Mouse (Mus musculus): ENCODE measurements at regions not wholly inside any gene's neighbourhood (a gene's known extent, or its start where the extent isn't known, plus 50 kb on each side); places are given as distances from the start of the nearest gene placed in this dataset.
A peak's percentile ranks its signal among the peaks of the same experiment; 100 is the strongest.
"Not testable (repeated sequence)": the region's sequence is repeated elsewhere in the genome, so short reads cannot be mapped to it uniquely, and the experiment has no call there.

GRCm38 (mm10) chr8:20436956-20437355 is 73.9 kb upstream of the Gm15319 start:
- not testable (repeated sequence) for H3K4me1 ChIP-seq (ENCODE audit: control insufficient read depth, insufficient read depth, low read length); H3K4me2 ChIP-seq (ENCODE audit: low read length); ATAC-seq; H3K36me3 ChIP-seq (ENCODE audit: control insufficient read depth, insufficient read depth, low read length); H3K27ac ChIP-seq (ENCODE audit: low read depth, low read length); DNase-seq (ENCODE audit: low spot score); H3K27me3 ChIP-seq (replicated peaks; ENCODE audit: control insufficient read depth, insufficient read depth, low read length); H3K9me3 ChIP-seq (replicated peaks; ENCODE audit: control insufficient read depth, low read length); H3K4me3 ChIP-seq (ENCODE audit: low read depth, low read length); H3K9ac ChIP-seq (ENCODE audit: low read length)
- 61% methylated on average over 4 of the region's 4 CpGs for WGBS

- not testable (repeated sequence) for H3K27ac ChIP-seq (ENCODE audit: low read depth, low read length); H3K4me2 ChIP-seq (ENCODE audit: low read length); H3K9ac ChIP-seq (ENCODE audit: low read length); H3K9me3 ChIP-seq (replicated peaks; ENCODE audit: control insufficient read depth, low read length); H3K4me1 ChIP-seq (ENCODE audit: control insufficient read depth, insufficient read depth, low read length); H3K4me3 ChIP-seq (ENCODE audit: low read depth, low read length); H3K36me3 ChIP-seq (ENCODE audit: control insufficient read depth, insufficient read depth, low read length); DNase-seq (ENCODE audit: low spot score); H3K27me3 ChIP-seq (replicated peaks; ENCODE audit: control insufficient read depth, insufficient read depth, low read length); ATAC-seq
Measured at GRCm38 (mm10) chr8:20433236-20433635, 70.2 kb upstream of the Gm15319 start.

- not testable (repeated sequence) for DNase-seq (ENCODE audit: low spot score); H3K4me2 ChIP-seq (ENCODE audit: low read length); H3K4me3 ChIP-seq (ENCODE audit: low read depth, low read length); H3K9ac ChIP-seq (ENCODE audit: low read length); H3K4me1 ChIP-seq (ENCODE audit: control insufficient read depth, insufficient read depth, low read length); H3K27me3 ChIP-seq (replicated peaks; ENCODE audit: control insufficient read depth, insufficient read depth, low read length); H3K9me3 ChIP-seq (replicated peaks; ENCODE audit: control insufficient read depth, low read length); ATAC-seq; H3K36me3 ChIP-seq (ENCODE audit: control insufficient read depth, insufficient read depth, low read length); H3K27ac ChIP-seq (ENCODE audit: low read depth, low read length)
- WGBS: 63% methylated on average over 3 of the region's 4 CpGs
Measured at GRCm38 (mm10) chr8:20429469-20429868, 66.5 kb upstream of the Gm15319 start.

GRCm38 (mm10) chr8:20424903-20425222 is 61.9 kb upstream of the Gm15319 start:
- H3K27me3 ChIP-seq (replicated peaks; ENCODE audit: control insufficient read depth, insufficient read depth, low read length); H3K36me3 ChIP-seq (ENCODE audit: control insufficient read depth, insufficient read depth, low read length); H3K4me1 ChIP-seq (ENCODE audit: control insufficient read depth, insufficient read depth, low read length); ATAC-seq; H3K4me2 ChIP-seq (ENCODE audit: low read length); H3K9ac ChIP-seq (ENCODE audit: low read length); H3K27ac ChIP-seq (ENCODE audit: low read depth, low read length); H3K9me3 ChIP-seq (replicated peaks; ENCODE audit: control insufficient read depth, low read length): not testable (repeated sequence)
- 32% methylated on average over 3 of the region's 3 CpGs for WGBS
- peak; percentile 13 for DNase-seq (ENCODE audit: low spot score)
- peak overlapping the region; percentile 41 for H3K4me3 ChIP-seq (ENCODE audit: low read depth, low read length)

GRCm38 (mm10) chr8:20424104-20424902 is 61.3 kb upstream of the Gm15319 start:
- peak overlapping the region; percentile 65 for H3K9ac ChIP-seq (ENCODE audit: low read length)
- H3K4me1 ChIP-seq (ENCODE audit: control insufficient read depth, insufficient read depth, low read length); H3K36me3 ChIP-seq (ENCODE audit: control insufficient read depth, insufficient read depth, low read length); H3K9me3 ChIP-seq (replicated peaks; ENCODE audit: control insufficient read depth, low read length); H3K27me3 ChIP-seq (replicated peaks; ENCODE audit: control insufficient read depth, insufficient read depth, low read length): not testable (repeated sequence)
- peak overlapping the region; percentile 27; the same call in 1 of the 2 replicates for H3K27ac ChIP-seq (ENCODE audit: low read depth, low read length)
- WGBS: 10% methylated on average over 63 of the region's 72 CpGs
- DNase-seq (ENCODE audit: low spot score) (peak; percentile 97), ATAC-seq (peak; percentile 100)
- peak overlapping the region; percentile 41 for H3K4me3 ChIP-seq (ENCODE audit: low read depth, low read length)
- H3K4me2 ChIP-seq (ENCODE audit: low read length): peak overlapping the region; percentile 37

GRCm38 (mm10) chr8:20420807-20421206 is 57.8 kb upstream of the Gm15319 start:
- not testable (repeated sequence) for H3K9ac ChIP-seq (ENCODE audit: low read length); H3K27ac ChIP-seq (ENCODE audit: low read depth, low read length); DNase-seq (ENCODE audit: low spot score); H3K4me1 ChIP-seq (ENCODE audit: control insufficient read depth, insufficient read depth, low read length); ATAC-seq; H3K4me3 ChIP-seq (ENCODE audit: low read depth, low read length); H3K9me3 ChIP-seq (replicated peaks; ENCODE audit: control insufficient read depth, low read length); H3K36me3 ChIP-seq (ENCODE audit: control insufficient read depth, insufficient read depth, low read length); H3K27me3 ChIP-seq (replicated peaks; ENCODE audit: control insufficient read depth, insufficient read depth, low read length); H3K4me2 ChIP-seq (ENCODE audit: low read length)

All from forebrain, embryonic 14.5 days (tissue).